Mouse (Mus musculus): ENCODE data around the gene Fam168a.

Gene Fam168a

GRCm38 (mm10) chr7:100770669-100771341 lies 64.4 kb downstream of the Fam168a start:
- DNase-seq (ENCODE audit: extremely low read depth, insufficient read length, low spot score): no peak

DNA sequence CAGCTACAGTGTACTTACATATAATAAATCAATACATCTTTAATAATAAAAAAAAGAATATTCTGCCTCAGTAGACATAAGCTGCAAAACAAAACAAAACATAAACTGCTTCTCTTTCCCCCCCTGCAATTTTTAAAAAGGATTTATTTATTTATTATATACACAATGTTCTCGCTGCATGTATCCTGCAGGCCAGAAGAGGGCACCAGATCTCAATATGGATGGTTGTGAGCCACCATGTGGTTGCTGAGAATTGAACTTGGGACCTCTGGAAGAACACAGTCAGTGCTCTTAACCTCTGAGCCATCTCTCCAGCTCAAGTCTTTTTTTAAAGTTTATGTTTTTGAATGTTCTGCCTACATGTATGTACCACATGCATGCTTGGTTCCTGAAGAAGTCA lies 67.8 kb downstream of the Fam168a start:
- no peak for DNase-seq (ENCODE audit: extremely low read depth, insufficient read length, low spot score)

GRCm38 (mm10) chr7:100775810-100776209 lies 69.4 kb downstream of the Fam168a start:
- DNase-seq (ENCODE audit: extremely low read depth, insufficient read length, low spot score): no peak

DNA sequence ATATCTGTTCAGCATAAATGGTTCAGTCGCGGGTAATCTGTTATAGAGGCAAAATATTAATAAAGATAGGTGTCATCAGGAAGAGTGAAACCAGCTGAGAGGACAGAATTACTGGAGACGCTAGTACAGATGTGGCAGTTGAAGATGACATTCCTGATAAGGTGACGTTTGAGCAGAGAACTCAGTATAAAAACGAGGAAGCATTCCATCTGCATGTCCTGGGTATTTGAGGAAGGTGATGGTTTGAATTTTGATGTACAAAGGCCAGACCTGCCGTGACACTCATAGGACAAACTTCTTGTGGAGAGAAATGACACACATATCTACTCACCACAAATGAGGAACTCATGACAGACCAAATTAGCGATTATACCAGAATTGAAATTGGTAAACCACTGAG lies 73.8 kb downstream of the Fam168a start:
- no peak for DNase-seq (ENCODE audit: extremely low read depth, insufficient read length, low spot score)

DNA sequence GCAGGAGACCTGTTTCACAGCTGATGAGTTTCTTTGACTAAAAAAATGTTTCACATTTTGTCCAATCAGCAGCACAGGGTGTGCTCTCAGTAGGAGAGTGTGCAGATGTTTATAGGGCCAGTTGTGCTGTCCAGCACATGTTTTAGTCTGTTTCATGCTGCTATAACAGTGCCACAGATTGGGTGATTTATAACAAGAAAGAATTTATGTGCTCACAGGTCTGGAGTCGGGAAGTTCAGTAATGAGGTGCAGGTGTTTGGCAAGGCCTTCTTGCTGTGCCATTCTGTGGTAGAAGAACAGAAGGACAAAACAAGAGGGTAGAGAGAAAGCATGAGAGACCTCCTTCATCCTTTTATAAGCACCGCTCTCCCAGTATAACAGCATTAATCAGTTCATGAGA lies 78.2 kb downstream of the Fam168a start:
- DNase-seq (ENCODE audit: extremely low read depth, insufficient read length, low spot score): no peak

- DNase-seq (ENCODE audit: extremely low read depth, insufficient read length, low spot score): no peak
Observed at GRCm38 (mm10) chr7:100785426-100785825, 79.0 kb downstream of the Fam168a start.

DNA sequence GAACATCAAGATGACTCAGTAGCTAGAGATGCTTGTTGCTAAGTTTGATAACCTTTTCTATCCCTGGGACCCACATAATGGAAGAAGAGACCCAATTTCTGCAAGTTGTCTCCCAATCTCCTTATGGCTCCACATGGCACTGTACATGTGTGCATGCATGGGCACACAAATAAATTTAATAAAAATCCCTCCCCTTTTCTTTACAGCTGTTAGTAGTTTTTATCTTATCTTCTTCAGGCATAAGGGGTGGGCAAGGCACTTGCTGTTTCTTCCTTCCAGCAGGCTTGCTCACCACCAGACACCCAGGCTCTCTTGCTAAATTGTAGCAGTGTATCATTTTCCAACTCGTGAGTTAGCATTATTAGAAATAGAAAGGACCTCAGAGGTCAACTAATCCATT lies 79.6 kb downstream of the Fam168a start:
- DNase-seq (ENCODE audit: extremely low read depth, insufficient read length, low spot score): no peak

DNA sequence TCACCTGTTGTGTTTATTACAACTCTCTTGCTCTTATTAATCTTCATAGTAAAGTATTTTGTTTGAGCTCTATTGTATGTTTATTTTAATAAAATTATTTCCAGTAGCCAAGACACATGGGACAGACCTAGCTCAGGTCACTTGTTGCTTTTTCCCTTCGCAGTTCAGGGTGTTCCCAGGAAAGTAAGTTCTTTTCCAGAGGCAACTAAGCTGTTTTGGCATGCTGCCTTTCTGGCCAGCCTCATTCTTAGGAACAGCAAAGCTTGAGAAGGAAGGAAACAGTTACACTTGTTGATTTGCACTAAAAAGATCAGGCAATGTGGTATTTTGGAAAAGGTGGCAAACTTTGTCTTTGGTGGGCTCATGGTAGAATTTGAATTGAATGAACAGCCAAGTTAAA lies 81.9 kb downstream of the Fam168a start:
- no peak for DNase-seq (ENCODE audit: extremely low read depth, insufficient read length, low spot score)

DNA sequence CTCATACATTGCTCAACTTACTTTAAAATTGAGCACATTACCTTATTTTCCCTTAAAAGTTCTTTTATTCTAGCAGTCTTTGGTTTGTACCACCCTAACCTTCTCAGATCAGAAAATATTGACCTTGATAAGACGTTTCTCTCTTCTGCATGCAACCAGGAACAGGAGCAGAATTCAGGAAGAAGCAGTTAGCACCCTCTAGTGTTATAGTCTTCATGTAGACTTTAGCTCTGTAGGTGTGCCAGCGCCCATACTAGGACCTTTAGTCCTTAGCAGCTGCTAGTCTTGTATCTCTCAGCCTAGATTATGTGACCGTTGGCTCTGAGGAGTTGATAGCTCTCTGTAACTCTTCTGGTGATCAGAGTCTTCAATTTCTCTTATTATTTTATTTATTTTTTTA lies 92.4 kb downstream of the Fam168a start:
- no peak for DNase-seq (ENCODE audit: extremely low read depth, insufficient read length, low spot score)

- DNase-seq (ENCODE audit: extremely low read depth, insufficient read length, low spot score): no peak
Observed at GRCm38 (mm10) chr7:100805391-100805790, 99.0 kb downstream of the Fam168a start.

- DNase-seq (ENCODE audit: extremely low read depth, insufficient read length, low spot score): no peak
Observed at GRCm38 (mm10) chr7:100811912-100812311, 105.5 kb downstream of the Fam168a start.

DNA sequence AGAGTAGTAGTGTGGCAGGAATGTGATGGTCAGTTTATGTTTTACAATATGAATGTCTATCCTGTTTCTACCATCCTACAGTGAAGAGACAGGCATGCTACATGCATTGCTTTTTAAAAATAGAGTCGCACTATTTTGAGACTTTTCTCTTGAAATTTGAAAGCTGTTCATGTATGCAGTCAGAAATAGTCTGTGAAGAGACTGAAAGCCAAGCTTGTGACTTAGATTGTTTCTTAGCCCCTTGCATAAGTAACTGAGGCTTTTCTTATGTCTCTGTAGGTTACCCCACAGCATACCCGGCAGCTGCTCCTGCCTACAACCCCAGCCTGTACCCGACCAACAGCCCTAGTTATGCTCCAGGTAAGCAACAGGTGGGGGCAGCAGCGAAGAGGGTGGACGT lies 106.2 kb downstream of the Fam168a start:
- no peak for DNase-seq (ENCODE audit: extremely low read depth, insufficient read length, low spot score)

DNA sequence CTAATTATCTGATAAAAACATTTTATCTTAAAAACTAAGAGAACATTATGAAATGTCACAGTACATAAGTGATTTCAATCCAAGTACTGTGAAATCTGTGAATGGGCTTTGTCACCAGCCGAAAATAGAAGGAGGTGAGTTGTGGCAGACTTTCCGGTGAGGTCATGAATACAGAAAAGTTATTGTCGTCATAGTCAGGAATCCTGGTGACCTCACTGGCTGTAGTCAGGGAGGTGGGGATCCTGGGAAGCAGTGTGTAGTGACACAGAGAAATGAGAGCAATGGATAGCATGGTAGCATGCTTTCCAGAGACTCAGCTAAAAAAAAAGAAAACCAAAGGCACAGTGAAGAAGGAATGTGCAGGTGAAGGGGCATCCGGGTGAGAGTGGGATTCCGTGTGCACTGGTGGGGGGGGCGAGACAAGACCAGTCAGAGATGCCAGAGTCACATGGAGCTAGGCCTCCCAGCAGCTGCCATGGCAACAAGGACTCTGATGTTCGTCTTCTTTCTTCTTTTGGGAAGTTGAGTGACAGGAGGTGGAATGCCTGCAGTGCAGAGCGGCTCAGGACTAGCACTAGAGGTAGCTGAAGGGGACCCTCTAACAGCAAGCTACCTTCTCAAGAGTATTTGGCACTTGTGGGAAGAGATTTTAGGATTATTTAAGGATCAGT lies 109.6 kb downstream of the Fam168a start:
- no peak for DNase-seq (ENCODE audit: extremely low read depth, insufficient read length, low spot score)

DNA sequence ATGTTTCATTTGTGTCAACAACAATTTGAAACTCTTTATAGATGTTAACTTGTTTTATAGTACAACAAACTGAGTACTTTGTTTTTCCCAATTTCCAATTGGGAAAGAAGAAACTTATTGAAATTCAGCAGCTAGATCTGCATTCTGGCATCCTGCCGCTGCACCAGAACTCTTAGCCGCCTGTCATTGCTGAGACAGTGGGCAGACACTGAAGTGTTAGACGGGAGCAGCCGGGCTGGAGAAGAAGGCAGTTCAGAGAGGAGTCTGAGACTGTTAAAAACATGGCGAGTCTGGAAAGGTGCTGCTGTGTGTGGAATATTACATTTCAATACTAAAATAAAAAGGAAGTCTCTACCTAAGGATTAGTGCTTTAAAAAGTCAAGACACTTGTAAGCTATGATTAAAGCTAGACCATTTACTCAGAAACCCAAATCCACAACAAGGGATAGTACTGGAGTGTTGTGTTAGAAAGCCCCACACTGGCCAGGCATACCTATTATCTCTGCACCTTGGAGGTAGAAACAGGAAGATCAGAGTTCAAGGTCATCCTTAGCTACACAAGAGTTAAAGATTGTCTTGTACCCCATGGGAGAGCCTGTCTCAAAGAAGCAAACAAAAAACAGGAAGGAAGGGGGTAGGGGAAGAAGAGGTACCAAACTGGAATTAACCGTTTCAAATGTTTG lies 110.5 kb downstream of the Fam168a start:
- DNase-seq (ENCODE audit: extremely low read depth, insufficient read length, low spot score): no peak

DNA sequence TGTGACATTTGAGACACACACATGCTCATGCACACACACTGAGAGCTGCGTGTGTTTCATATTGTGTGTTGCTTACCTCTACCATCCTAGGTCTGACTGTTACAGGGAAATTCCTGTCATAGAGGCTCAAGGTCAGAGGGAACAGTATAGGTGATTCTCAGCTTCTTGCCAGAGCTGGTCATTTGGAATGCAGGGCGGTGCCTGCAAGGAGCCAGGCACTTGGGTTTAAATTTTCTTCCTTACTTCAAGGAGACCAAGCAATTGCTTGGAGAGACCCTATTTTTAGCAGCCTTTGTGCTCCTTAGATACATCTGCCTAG lies 111.0 kb downstream of the Fam168a start:
- no peak for DNase-seq (ENCODE audit: extremely low read depth, insufficient read length, low spot score)

- no peak for DNase-seq (ENCODE audit: extremely low read depth, insufficient read length, low spot score)
Observed at GRCm38 (mm10) chr7:100818401-100819064, 112.1 kb downstream of the Fam168a start.

GRCm38 (mm10) chr7:100824661-100825060 lies 118.2 kb downstream of the Fam168a start:
- no peak for DNase-seq (ENCODE audit: extremely low read depth, insufficient read length, low spot score)

- DNase-seq (ENCODE audit: extremely low read depth, insufficient read length, low spot score): no peak
Observed at GRCm38 (mm10) chr7:100828549-100828948, 122.1 kb downstream of the Fam168a start.

DNA sequence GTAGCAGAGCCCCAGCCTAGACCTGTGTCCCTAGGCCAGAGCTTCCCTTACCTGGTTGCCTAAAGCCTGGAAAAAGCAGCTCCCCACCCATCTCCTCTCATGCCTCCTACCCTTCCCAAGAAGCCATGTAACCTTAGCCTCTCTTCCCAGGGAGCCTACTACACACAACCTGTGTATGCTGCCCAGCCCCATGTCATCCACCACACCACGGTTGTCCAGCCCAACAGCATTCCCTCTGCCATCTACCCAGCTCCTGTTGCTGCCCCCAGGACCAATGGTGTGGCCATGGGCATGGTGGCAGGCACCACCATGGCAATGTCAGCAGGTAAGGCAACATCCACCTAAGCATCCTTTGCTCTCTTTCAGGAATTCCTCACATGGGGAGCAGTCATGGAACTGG lies 127.4 kb downstream of the Fam168a start:
- no peak for DNase-seq (ENCODE audit: extremely low read depth, insufficient read length, low spot score)

GRCm38 (mm10) chr7:100835168-100835567 lies 128.7 kb downstream of the Fam168a start:
- DNase-seq (ENCODE audit: extremely low read depth, insufficient read length, low spot score): no peak

DNA sequence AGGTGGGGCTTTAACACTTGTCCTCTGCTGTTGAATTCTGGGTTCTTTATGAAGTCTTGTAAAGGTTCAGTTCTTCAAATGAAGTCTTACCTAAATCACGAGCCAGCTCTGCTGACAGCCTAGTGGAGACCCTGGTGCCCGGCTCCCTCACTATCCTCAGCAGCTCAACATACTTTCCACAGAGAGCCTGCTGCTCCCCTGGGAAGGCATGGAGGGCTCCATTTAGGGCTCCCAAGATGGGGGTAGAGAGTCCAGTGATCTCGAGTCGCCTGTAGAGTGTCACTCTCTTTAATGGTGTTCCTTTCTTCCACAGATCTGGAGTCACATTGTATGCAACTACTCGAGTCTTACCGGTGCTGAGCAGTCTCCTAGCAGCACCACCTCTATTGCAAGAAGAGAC lies 129.3 kb downstream of the Fam168a start:
- no peak for DNase-seq (ENCODE audit: extremely low read depth, insufficient read length, low spot score)

DNA sequence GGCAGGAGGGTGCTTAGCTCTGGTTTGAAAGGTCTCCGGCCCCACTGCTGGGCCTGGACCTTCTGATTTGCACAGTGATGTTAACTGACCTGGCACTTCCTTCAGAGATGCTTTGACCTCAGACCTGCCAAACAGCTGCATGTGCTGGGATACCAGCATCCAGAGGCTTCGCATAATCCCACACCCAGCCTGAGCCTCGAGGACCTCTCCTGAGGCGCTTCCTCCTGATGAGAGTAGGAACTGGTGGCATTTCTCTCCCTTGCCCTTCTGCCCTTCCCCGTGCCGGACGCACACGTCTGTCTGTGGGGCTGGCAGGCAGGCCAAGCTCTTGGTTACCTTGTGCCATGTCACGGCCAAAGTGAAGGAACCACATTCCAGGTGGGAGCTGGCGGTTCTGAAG lies 130.2 kb downstream of the Fam168a start:
- DNase-seq (ENCODE audit: extremely low read depth, insufficient read length, low spot score): no peak
